Mouse (Mus musculus): ENCODE measurements at regions not wholly inside any gene's neighbourhood (a gene's known extent, or its start where the extent isn't known, plus 50 kb on each side); places are given as distances from the start of the nearest gene placed in this dataset.

DNA sequence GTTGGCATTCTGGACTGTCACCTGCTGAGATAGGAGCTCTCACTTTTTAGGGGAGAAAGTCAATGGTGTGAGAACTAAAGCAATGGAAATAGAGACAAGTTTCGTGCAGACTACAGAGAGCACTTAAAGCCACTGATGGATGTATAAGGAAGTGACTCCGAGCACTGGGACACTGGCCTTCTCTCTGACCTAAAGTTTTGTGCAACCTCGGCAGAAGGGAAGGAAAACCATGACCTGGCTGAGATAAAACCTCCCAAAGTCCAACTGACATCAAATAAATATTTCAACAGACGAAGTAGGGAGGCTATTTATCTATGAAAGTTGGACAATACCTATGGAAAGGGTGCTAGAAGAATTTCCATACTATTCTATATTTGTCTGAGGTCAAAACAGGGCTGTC lies 80.0 kb upstream of the Ahr start:
- no peak for DNase-seq (ENCODE audit: low spot score)

DNA sequence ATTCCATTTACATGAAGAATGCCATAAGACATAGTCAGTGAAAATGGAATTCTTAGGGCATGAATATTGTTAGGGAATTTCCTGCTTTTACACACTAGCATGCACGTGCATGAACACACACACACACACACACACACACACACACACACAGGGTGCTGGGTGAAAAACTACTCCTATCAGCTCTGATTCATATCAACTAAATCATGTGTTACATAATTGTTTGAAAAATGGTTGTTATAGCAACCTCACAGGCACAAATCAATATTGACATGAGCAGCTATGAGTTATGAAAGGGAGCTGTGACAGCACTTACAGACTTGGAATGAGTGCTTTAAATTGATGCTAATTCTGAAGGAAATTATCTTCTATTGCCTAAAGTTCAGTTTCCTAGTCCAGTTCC lies 72.8 kb upstream of the Ahr start:
- DNase-seq (ENCODE audit: low spot score): no peak

DNA sequence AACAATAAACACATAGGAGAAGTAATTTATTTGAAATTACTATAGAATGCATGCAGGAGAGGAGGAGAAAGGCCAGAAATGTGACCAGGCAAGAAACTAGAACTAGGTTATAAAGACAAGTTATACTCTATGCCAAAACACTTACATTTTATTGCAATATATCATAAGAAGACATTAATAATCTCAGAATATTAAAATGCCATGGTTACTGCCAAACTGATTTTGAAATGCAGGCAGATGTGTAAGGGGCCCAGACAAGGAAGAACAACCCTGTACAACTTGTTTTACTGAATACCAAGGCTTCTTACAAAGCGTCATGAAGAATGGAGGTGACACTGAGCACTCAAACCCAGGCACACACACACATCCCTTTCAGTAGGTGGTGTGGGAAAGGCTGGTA lies 68.9 kb upstream of the Ahr start:
- no peak for DNase-seq (ENCODE audit: low spot score)

DNA sequence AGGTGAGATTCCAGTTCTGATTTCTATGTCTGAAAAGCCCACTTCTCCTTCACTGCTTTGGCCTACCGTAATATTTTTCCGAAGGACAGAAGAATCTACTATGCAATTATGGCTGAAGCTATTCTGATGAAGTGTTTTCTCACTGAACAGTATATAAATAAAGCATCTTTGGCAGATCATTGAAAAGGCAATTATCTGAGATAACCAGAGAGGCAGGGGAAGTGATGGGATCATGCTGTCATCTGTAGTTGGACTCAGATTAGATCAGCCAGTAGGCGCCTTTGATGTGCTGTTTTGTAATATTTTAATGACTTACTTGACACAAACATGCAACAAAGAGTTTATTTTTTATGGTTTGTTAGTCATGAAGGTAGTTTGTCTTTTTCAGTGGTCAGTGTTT lies 67.8 kb upstream of the Ahr start:
- no peak for DNase-seq (ENCODE audit: low spot score)

DNA sequence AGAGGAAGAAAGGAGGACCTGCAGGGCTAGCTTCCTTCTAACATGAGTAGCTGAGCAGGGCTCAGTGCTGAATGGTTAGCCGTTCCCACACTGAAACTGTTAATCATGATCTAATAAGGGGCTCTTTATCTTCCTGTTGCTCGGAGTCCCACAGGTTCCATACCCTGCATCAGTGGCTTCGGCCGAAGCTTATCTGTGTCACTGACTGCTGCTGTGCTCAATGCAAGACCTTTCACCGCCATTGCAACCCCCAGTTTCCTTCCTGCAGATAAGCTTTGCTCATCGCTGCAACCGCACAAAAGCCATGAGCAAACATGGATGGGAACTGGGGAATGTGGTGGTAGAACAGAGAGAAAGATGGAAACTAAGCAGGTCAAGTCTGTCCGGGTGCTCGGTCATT lies 63.5 kb upstream of the Ahr start:
- no peak for DNase-seq (ENCODE audit: low spot score)

DNA sequence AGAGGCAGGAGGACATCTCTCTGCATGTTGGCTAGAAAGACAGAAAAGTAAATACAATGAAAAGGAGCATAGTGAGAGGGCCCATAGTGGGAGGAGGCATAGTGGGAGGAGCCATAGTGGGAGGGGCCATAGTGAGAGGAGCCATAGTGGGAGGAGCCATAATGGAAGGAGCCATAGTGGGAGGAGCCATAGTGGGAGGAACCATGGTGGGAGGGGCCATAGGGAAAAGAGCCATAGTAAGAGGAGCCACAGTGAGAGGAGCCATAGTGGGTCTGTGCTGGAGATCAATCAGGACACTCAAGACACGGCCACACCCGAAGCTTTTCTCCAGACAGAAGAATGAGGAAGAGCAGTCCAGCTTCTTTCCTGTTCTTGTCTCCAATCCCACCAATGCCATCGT lies 58.0 kb upstream of the Ahr start:
- DNase-seq (ENCODE audit: low spot score): no peak
